Mouse (Mus musculus): ENCODE data around the gene 4930519G04Rik.
"Not testable (repeated sequence)": the region's sequence is repeated elsewhere in the genome, so short reads cannot be mapped to it uniquely, and the experiment has no call there.

DNA sequence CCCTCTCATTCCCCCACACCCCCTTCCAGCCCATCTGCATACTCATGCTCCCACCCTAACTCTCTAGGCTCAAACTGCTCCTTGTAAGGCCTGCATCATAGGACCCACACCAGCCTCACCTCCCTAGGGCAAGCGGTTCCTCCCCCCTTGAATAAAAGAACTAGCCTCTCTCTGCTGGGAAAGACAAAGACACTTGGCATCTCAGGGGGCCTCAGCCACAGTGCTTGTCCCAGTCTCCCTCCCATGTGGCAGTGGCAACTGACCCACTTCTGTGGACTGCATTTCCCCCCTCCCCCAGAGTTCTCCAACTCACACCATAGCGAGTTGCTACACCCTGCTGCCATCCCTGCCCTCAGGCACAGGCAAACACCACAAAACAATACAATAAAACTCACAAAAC is 9.1 kb upstream of the 4930519G04Rik start:
- TF ChIP-seq TAL1, GATA1 (IDR thresholded peaks at IDR 0.05; ENCODE audit: low read length): not testable (repeated sequence)

Data from erythroblast, embryonic 14.5 days (primary cell).